Mouse (Mus musculus) liver, embryonic 14.5 days (tissue): ENCODE results near the gene Cfp.

Source experiments
- CTCF ChIP-seq: IDR thresholded peaks from 2 replicates; pipeline ENCODE4 v1.5.1; 2016; ENCODE audit warnings: antibody characterized with exemption, low read depth, control low read depth
- EP300 ChIP-seq: IDR thresholded peaks from 2 replicates; pipeline ENCODE4 v1.6.1; 2016; ENCODE audit warnings: antibody characterized with exemption, low read depth

- no peak for TF ChIP-seq EP300
- TF ChIP-seq CTCF = no peak
Observed at GRCm38 (mm10) chrX:20924976-20925375, 6.4 kb downstream of the Cfp start.
